Mouse (Mus musculus): ENCODE results near the gene Gpkow.

Gene Gpkow

DNA sequence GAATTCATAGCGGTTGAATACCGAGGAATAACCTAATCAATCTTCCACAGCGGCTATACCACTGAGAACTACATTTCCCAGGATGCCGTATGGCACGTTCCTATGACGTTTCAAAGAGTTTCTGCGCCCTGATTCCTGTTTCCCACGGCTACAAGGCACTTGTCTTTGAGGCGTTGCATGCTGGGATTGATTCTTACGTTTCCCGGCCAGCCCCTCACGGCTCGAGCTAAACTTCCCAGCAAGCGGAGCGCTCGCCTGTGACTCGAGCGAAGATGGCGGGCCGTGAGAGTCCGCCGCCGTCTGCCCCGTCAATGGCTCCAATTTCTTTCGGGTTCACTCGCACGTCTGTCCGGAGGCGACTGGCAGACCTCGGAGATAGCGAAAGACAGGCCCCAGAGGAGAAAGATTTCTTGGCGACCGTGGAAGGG is at the start of gene Gpkow:
Gene Gpkow (plus strand): TSS at position 178 of the 428 bp plus-strand sequence.
- peak; percentile 82 to 92 for DNase-seq (ENCODE audit: low spot score in 2 of 2)

DNA sequence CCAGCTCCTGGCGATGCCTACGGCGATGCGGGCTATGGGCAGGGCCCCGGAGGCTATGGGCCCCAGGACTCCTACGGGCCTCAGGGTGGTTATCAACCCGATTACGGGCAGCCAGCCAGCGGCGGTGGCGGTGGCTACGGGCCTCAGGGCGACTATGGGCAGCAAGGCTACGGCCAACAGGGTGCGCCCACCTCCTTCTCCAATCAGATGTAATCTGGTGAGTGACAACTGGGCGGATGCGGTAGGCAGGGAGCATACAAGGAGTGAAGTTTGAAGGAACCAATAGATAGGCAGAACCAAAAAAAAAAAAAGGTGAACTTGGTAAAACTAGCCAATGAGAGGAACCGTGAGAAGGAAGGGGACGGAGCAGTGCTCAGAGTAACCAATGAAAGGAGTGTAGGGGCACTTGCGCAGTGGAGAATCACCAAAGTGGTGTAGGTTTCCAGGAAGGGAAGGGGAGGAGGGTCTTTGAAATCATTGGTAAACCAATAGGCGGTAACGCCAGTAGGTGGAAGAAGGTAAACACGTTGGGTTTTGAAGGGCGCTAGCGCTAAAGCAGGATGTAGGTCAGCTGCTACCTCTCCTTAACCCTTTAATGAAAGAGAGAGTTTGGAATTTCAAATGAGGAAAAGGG is 48.1 kb upstream of the Gpkow start:
- DNase-seq (ENCODE audit: low spot score in 2 of 2): peak in 1 of 2 experiments; percentile 62

DNA sequence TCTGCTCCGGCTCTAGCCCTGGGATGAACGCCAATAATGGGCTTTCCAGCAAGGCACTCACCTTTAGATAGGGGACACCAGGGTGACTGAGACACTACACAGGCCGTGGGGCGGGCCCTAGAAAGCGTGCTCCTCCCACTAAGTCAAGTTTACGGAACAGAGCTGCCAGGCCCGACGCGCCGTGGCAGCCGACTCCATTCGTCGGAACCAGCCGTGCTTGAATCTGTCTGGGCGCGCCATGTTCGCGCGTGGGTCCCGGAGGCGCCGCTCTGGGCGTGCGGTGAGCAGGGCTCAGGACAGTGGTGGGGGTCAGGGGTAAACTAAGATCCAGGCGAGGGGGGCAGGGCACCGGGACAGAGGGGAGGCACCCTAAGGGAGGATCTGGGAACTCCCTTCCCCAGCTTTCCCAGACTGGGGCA is 39.7 kb upstream of the Gpkow start, which contains the start of gene Prickle3:
Gene Prickle3 (plus strand): TSS at position 40 of the 419 bp plus-strand sequence.
- no peak for DNase-seq (ENCODE audit: low spot score in 2 of 2)

DNA sequence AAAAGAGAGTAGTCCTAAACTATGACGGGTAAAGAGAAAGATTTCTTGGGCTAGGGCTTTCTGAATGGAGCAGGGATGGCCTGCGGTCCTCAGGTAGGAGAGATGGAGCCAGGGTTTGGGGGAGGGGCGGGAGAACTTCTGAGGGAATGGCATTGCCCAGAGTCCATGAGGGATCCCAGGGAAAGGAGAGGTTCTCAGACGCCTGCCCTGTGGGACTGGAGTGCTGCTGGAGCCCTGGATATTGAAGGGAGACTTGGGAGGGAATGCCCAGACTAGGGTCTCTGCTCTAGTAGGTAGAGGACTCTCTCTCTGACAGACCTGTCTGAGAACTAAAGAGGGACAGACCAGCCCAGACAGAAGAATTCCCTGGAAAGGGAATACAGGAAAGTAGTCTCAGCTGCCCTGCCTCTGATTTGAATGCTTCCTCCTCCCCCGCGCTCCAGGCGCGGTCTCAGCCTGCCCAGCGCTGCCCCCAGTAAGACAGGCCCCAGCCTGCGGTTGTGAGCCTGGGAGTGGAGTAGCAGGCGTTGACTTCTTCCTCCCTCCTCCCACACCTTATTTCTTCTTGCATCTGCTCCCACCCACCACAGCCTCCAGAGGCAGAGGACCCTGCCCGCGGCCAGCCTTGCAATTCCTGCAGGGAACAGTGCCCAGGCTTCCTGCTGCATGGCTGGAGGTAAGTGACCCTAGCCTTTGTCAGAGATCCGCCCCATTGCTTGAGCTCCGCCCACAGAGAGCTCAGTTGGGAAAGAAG is 38.7 kb upstream of the Gpkow start:
- DNase-seq (ENCODE audit: low spot score in 2 of 2): no peak

DNA sequence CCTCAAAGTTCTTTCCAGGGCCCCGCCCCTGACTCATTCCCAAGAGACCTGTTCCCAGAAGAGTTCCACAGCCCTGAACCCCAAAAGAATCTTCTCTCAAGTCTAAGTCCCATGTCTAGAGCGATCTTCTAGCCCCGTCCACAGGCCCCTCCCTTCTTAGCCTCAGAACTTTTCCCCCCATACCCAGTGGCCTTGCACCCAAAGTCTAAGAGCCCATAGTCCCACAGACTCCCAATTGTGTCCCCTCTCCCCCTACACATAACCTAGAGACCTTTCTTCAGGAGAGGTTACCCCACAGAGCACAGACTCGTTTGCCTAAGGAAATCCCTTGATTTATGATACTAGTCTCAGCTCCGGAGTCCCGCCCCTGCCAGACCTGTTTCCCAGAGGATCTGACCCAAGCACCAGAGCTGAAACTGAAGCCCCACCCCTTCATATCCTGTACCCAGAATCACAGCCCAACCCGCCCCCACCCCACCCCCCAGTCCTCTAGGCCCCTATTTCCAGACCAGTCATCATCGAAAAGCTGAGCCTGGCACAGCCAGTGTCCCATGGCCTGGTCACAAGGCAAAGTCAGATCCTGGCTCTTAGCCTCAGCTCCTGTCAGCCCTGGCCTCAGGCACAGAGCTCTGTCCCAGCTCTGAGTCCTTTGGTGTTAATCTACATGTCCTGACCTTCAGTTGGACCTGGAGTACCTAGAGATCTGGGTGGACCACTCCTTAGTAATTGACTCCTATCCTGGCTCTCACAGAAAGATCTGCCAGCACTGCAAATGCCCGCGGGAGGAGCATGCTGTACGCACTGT is 37.9 kb upstream of the Gpkow start:
- DNase-seq (ENCODE audit: low spot score in 2 of 2): no peak

GRCm38 (mm10) chrX:7661086-7661485 is 35.8 kb upstream of the Gpkow start:
- DNase-seq (ENCODE audit: low spot score in 2 of 2): no peak

GRCm38 (mm10) chrX:7662936-7663335 is 34.0 kb upstream of the Gpkow start:
- DNase-seq (ENCODE audit: low spot score in 2 of 2): no peak

DNA sequence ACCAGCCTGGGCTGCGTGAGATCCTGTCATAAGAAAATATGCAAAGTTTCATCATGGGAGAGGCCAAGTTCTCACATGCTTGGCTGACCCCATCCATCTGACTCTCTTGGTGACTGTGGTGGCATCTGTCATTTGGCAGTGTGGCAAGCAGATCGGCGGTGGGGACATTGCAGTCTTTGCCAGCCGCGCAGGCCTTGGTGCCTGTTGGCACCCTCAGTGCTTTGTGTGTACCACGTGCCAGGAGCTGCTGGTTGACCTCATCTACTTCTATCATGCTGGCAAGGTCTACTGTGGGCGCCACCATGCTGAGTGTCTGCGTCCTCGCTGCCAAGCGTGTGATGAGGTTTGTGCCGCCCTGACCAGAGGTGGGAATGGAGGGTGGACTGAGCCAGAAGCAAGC is 32.1 kb upstream of the Gpkow start:
- no peak for DNase-seq (ENCODE audit: low spot score in 2 of 2)

DNA sequence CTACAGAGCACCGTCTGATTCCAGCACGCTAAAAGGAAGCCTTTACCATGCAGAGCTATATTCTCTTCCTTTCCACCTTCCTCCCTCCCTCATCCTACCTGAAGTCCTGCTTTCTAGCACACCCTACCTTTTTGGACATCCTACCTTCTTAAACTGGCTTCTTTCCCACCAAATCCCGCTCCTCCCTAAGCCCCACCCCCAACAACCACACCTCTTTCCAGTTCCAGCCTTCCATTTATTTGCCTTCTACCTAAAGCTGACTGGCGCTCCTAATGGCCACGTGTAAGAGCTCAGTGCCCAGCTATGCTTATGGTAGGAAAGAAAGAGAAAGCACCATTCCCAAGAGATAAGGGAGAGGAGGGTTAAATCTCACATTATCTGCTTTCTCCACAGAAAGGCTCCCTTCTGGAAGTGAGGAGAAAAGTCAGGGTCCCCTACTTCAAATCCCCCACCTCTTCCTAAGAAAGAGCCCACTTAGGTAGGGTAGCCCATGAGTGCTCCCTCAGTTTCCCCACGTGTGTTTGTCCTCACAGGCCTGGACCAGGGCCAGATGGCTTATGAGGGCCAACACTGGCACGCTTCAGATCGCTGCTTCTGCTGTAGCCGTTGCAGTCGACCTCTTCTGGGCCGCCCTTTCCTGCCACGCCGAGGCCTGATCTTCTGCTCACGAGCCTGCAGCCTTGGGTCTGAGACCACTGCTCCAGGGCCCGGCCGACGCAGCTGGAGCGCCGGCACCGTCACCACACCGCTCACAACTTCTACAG is 31.0 kb upstream of the Gpkow start:
- DNase-seq (ENCODE audit: low spot score in 2 of 2): no peak

DNA sequence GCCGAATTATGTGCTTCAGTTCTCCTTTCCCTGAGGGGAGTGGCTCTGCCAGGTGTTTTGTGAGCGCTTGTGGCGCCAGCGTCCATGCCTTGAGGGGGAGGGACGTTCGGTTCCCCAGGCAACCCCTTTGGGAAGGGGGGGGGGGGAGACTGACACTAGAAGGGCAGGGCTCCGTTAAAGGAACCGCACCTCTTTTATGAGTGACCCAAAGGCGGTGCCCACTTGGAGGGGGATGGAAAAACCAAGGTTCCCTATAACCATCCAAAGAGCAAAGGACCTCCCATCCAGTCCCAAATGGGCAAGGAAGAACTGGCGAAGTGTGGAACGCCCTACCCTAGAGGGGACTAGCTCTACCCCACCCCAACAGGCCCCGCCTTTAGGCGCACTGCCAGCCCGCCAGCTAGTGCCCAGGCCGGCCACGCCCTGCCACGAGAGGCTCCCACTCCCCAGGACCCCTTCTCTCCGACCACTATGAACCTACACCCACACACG is 26.5 kb upstream of the Gpkow start:
- no peak for DNase-seq (ENCODE audit: low spot score in 2 of 2)

DNA sequence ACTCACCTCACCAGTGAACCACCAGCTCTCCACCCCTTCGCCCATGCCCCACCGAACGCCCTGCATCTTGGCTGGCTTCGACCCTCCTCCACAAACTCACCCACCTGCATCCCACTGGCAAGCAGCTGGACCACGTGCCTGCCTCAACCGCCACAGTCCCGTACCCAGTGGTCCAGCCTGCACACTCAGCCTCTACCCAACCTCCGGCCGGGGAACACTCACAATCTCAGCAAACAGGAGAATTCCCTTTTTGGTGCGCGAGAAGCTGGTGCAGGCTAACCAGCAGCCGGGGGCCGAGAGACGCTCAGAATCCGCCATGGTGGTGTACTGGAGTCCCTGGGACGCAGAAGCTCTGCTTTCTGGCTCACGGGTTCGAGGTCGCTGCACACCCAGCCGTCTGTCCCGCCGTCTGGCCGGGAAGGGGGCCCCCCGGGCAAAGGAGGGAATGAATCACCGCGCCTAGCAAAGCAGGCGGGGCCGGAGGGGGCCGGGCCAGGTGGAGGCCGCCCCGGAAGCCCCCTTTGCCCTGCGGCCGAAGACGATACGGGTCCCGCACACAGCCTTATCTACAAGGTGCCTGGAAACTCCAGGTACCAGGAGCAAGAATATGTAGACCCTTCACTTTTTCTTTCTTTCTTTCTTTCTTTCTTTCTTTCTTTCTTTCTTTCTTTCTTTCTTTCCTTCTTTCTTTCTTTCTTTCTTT is 25.9 kb upstream of the Gpkow start, which contains the start of gene Plp2:
Gene Plp2 (minus strand): TSS at position 470 of the 703 bp plus-strand sequence.
- DNase-seq (ENCODE audit: low spot score in 2 of 2): no peak

DNA sequence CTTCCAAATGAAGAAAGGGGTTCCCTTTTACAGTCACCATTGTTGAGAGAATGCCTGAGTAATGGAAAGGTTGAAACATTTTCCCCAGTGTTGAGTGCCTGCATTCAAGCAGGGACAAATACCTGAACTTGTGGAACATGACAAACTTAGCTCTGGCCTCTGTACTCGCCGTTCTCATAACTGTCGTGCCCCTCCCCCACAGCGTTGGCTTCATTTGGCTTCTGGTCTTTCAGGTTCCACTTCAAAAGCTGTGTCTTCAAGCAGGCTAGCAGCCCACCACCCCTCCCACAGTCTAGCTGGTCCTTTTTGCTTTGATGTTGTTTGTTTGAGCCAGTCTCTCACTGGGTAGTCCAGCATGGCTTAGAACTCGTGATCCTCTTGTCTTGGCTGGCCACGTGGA is 24.2 kb upstream of the Gpkow start:
- DNase-seq (ENCODE audit: low spot score in 2 of 2): no peak

DNA sequence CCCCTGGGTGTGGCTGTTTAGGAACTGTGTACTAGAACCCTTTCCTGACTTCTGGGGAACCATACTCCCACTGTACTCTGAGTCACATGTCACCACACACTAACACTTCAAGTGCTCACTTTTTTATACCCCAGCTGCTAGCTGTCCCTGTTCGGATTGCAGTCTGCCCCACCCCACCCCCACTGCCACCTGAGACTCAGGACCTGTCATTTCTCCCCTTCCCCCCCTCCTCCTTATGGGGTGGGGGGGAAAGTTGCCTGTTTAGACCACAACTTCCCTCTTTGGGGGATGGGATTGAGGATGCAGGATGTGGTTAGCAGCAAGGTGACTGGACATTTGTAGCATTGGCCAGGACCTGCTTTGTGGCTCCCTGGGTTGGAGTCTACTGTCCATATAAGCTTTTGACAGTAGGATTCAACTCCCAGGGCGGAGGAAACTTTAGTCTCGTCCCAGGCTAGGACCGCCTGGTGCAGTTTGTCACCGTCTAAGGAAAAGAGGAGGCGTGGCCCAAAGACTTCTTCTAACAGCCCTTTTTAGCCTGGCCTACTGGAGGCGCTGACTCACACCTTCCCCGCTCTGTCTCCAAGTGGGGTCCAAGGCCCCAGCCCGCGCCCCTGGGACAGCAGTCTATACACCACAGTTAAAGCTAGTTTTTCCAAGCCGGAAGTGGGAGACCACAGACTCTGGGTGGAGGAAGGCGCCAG is 23.2 kb upstream of the Gpkow start:
- DNase-seq (ENCODE audit: low spot score in 2 of 2): no peak

GRCm38 (mm10) chrX:7674284-7675000 is 22.5 kb upstream of the Gpkow start:
- no peak for DNase-seq (ENCODE audit: low spot score in 2 of 2)

DNA sequence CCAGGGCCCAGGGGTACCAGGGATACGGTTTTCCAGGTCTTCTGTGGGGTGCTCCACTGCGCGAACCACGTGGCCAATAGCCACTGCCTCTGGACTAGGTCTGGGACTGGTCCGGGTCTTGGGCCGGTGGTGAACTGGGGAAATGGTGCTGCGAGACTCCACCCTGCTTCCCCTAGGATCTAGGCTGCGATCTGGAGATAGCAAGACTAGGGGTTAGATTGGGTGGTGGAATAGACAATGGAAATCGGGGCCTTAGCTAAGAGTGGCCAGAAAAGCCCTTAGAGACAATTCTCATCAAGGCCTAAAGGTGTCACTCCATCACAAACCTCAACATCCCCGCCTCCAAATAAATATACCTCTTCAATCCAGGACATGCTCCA is 21.9 kb upstream of the Gpkow start:
- DNase-seq (ENCODE audit: low spot score in 2 of 2): no peak

DNA sequence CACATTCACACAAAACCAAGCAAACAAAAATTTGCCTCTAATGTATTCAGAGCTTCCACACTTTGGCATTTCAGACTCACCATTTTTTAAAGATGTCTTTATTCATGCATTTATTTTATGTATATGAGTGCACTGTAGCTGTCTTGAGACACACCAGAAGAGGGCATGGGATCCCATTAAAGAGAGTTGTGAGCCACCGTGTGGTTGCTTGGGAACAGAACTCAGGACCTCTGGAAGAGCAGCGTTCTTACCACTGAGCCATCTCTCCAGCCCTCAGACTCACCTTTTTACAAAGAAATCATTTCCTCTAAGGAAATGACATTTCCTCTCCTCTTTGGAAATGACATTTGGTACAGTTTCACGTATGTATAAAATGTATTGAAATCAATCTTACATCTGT is 17.9 kb upstream of the Gpkow start:
- DNase-seq (ENCODE audit: low spot score in 2 of 2): no peak

- peak; percentile 68 to 75 for DNase-seq (ENCODE audit: low spot score in 2 of 2)
These were observed 17.4 kb upstream of the Gpkow start for GRCm38 (mm10) chrX:7679405-7680056.

DNA sequence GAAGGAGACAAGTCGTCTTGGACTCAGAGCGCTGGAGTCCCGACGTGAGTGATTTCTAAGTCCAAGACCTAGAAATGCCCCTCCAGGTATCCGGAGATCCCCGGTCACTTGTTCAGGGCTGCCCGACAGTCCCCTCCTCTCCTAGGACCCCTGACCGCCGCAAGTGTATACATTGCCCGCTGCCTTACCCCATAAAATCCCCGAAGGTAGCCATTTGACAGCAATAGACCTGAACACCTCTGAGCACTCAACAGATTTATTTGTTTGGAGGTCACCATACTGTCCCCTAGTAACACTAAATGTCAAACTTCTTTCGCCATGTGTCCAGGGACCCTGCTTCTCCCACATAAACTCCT is 16.9 kb upstream of the Gpkow start:
- no peak for DNase-seq (ENCODE audit: low spot score in 2 of 2)

DNA sequence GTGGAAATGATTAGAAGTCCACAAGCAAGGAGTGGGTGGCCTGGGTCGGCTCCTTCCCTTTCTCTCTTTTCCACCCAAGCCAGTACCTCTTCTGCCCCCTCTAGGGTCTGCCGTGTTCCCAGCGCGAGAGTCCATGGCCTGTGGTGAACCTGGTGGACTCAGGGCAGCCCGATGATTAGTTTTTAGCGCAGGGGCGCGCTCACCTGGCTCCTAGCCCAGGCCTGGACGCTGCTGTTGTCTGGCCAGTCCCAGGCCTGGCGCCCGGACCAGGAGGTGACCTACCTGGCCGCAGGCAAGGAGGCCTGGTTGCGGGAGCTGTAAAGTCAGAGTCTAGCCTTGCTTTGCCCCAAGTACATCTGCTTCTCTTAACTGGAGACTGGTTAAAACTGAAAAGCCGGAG is 16.1 kb upstream of the Gpkow start, which contains the start of gene Magix:
Gene Magix (minus strand): TSS at position 388 of the 400 bp plus-strand sequence.
- DNase-seq (ENCODE audit: low spot score in 2 of 2): no peak
